Mouse (Mus musculus): ENCODE measurements around the gene T2. TPM values are rescaled to one million over a fixed set of nuclear protein-coding genes. Genes with fewer than 3 reads are reported as not detected.
"Not testable (repeated sequence)": the region's sequence is repeated elsewhere in the genome, so short reads cannot be mapped to it uniquely, and the experiment has no call there.

Gene T2
- polyA plus RNA-seq, 1 experiment from 2014 or later = 1.9 TPM

DNA sequence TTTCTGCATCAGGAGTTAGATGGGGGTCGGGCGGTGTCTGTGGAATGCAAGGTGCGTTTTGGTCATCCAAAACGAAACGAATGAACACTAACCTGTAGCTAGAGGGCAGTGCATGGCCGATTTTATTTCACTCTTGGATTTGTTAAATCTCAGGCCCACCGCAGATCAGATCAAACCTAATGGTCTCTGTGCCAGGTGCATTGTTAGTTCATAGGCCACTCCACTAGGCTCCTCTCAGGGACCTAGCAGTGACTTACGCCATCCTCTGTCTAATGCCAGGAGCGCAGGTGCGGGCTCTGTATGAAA lies 34.0 kb downstream of the T2 start:
- Histone ChIP-seq H3K4me2 (peak overlapping the region; percentile 46), H3K27me3 (peaks cover 55% of the 10 kb centered on the region), H3K9ac (no peak overlapping the region), H3K27ac (no peak overlapping the region), H3K36me3 (no peaks in the 10 kb centered on the region), H3K4me3 (peak overlapping the region; percentile 26), H3K4me1 (replicated peaks) (peaks cover 11% of the 10 kb centered on the region), H3K9me3 (replicated peaks) (no peaks in the 10 kb centered on the region)
- 6% methylated on average over 10 of the region's 10 CpGs for WGBS
- ATAC-seq (replicated peaks; ENCODE audit: insufficient number of reproducible peaks, insufficient read depth, low FRiP score, low read depth) = no peak

DNA sequence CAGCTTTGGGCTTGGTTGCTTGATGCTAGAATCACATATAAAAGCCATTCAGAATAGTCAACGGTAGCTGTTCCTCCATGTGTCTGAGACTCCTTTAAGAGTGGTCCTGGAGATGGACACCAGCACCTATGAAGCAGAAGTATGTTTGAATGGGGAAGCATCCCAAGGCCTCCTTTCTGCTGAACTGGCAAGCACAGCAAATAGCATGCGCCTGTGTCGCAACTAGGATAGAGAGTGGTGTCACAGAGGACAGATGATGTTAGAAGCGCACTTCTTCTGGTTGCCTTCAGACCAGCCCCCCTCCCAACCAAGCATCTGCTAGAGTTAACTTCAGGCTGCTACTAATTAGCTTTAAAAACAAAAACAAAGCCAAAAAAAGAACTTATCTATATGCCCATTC lies 34.7 kb downstream of the T2 start:
- H3K27me3 ChIP-seq = peaks cover 55% of the 10 kb centered on the region
- no peak for ATAC-seq (replicated peaks; ENCODE audit: insufficient number of reproducible peaks, insufficient read depth, low FRiP score, low read depth)
- no peak overlapping the region for H3K27ac ChIP-seq
- H3K4me1 ChIP-seq (replicated peaks) = peaks cover 11% of the 10 kb centered on the region
- 52% methylated on average over 4 of the region's 4 CpGs for WGBS
- no peak overlapping the region for H3K9ac ChIP-seq
- H3K4me2 ChIP-seq = no peak overlapping the region
- H3K36me3 ChIP-seq = no peaks in the 10 kb centered on the region
- no peak overlapping the region for H3K4me3 ChIP-seq
- no peaks in the 10 kb centered on the region for H3K9me3 ChIP-seq (replicated peaks)

GRCm38 (mm10) chr17:8396371-8396770 lies 40.6 kb downstream of the T2 start:
- Histone ChIP-seq H3K27ac (no peak overlapping the region), H3K27me3 (peaks cover 12% of the 10 kb centered on the region), H3K4me3 (no peak overlapping the region), H3K9me3 (replicated peaks) (no peaks in the 10 kb centered on the region), H3K9ac (no peak overlapping the region), H3K4me2 (no peak overlapping the region), H3K36me3 (no peaks in the 10 kb centered on the region), H3K4me1 (replicated peaks) (no peaks in the 10 kb centered on the region)
- 66% methylated on average over 4 of the region's 4 CpGs for WGBS
- no peak for ATAC-seq (replicated peaks; ENCODE audit: insufficient number of reproducible peaks, insufficient read depth, low FRiP score, low read depth)

DNA sequence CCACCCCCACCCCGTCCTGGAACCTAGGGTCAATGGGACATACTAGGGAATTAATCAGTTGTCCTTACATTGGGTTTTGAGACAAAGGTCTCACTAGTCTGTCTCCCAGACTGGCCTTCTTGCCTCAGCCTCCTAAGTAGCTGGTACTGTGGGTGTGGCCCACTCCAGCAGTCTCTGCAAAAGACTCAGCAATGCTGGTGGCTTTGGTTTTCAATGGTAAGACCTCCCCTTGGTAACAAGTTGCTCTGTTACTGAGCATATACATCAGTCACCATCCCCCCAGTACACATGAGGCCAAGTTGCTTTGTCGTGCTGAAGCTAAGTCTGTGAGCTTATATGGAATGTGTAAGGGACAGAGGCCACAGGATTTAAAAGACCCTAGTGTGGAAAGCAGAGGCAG lies 42.2 kb downstream of the T2 start:
- H3K27me3 ChIP-seq = no peaks in the 10 kb centered on the region
- 65% methylated on average over 2 of the region's 2 CpGs for WGBS
- no peak for ATAC-seq (replicated peaks; ENCODE audit: insufficient number of reproducible peaks, insufficient read depth, low FRiP score, low read depth)
- no peaks in the 10 kb centered on the region for H3K9me3 ChIP-seq (replicated peaks)
- no peak overlapping the region for H3K27ac ChIP-seq
- H3K36me3 ChIP-seq = no peaks in the 10 kb centered on the region
- no peak overlapping the region for H3K9ac ChIP-seq
- H3K4me1 ChIP-seq (replicated peaks) = no peaks in the 10 kb centered on the region
- no peak overlapping the region for H3K4me3 ChIP-seq
- no peak overlapping the region for H3K4me2 ChIP-seq

GRCm38 (mm10) chr17:8403932-8404331 lies 48.1 kb downstream of the T2 start:
- WGBS = 46% methylated on average over 8 of the region's 8 CpGs
- H3K27me3 ChIP-seq = not testable (repeated sequence)

DNA sequence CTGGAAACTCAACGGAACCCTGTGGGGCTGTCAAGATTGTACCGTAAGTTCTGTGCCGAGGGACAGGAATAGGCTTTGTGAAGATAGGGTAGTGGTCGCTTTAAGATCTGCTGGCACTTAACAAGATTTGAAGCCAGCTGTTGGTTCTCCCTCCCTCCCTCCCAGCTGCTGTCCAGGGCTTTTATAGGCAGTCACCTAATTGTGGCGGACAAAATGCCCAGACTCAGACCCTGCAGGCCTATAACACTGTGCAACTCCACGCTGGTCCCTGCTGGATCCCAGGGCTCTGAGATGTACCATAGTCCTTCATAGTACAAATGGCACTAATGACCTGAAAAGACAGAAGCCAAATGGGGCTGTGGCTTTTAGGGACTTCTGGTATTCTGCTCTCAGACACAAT lies 50.5 kb downstream of the T2 start:
- no peak for ATAC-seq (replicated peaks; ENCODE audit: insufficient number of reproducible peaks, insufficient read depth, low FRiP score, low read depth)
- WGBS = 41% methylated on average over 6 of the region's 6 CpGs
- H3K4me2 ChIP-seq = no peak overlapping the region

More at GRCm38 (mm10) chr17:8403932-8404331, 48.1 kb downstream of the T2 start:
- not testable (repeated sequence) for H3K9ac ChIP-seq; H3K9me3 ChIP-seq (replicated peaks); H3K4me3 ChIP-seq; H3K27ac ChIP-seq; H3K36me3 ChIP-seq; H3K4me1 ChIP-seq (replicated peaks); H3K4me2 ChIP-seq; ATAC-seq (replicated peaks; ENCODE audit: insufficient number of reproducible peaks, insufficient read depth, low FRiP score, low read depth)

GRCm38 (mm10) chr17:8408002-8408401 lies 52.2 kb downstream of the T2 start:
- WGBS = 66% methylated on average over 4 of the region's 4 CpGs
- not testable (repeated sequence) for H3K9ac ChIP-seq

More for the DNA sequence above, 50.5 kb downstream of the T2 start:
- no peaks in the 10 kb centered on the region for H3K9me3 ChIP-seq (replicated peaks)
- peaks cover 10% of the 10 kb centered on the region for H3K4me1 ChIP-seq (replicated peaks)
- no peaks in the 10 kb centered on the region for H3K36me3 ChIP-seq
- no peak overlapping the region for H3K9ac ChIP-seq
- 0 out of 2 replicates have a peak, but pooled peaks cover 3% of the 10 kb centered on the region for H3K27me3 ChIP-seq
- no peak overlapping the region for H3K4me3 ChIP-seq
- no peak overlapping the region for H3K27ac ChIP-seq

DNA sequence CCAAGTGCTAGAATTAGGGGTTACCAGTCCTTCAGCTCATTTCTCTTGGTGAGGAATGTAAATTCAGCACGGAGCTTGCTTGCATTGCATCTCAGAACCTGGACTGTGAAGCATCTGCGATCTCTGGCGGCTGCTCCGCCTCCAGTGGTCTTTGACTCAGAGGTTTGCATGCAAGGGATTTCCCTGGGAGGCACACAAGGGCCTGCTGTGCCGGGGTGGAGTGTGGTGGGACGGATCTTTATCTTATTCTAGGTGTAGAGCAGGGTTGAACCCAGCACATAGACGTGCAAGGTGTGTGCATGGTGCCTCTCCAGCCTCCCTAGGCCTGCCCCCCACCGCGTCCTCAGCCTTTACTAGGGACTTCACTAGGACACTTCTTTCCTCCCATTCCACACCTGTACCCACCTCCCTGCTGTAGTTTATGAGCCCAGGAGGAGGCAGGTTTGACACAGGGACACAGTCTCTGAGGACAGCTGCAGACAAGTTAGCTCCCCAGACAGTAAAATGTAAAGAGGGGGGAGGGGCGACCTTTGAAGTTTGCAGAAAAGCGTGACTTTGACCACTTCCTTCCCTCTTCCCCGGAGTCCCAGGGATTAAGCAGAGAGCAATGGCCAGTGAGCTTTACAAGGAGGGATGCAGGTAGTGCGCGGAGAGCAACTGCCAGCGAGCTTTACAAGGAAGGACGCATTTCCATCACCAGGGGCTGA lies 53.0 kb downstream of the T2 start:
- H3K4me2 ChIP-seq = no peak overlapping the region
- WGBS = 10% methylated on average over 16 of the region's 16 CpGs

More at GRCm38 (mm10) chr17:8408002-8408401, 52.2 kb downstream of the T2 start:
- H3K4me2 ChIP-seq; H3K27ac ChIP-seq; H3K4me3 ChIP-seq; H3K4me1 ChIP-seq (replicated peaks); ATAC-seq (replicated peaks; ENCODE audit: insufficient number of reproducible peaks, insufficient read depth, low FRiP score, low read depth); H3K36me3 ChIP-seq; H3K9me3 ChIP-seq (replicated peaks); H3K27me3 ChIP-seq: not testable (repeated sequence)

GRCm38 (mm10) chr17:8410330-8410729 lies 54.5 kb downstream of the T2 start:
- H3K9ac ChIP-seq = no peak overlapping the region
- H3K27ac ChIP-seq = no peak overlapping the region
- peaks cover 11% of the 10 kb centered on the region for H3K4me1 ChIP-seq (replicated peaks)
- no peaks in the 10 kb centered on the region for H3K36me3 ChIP-seq
- no peak for ATAC-seq (replicated peaks; ENCODE audit: insufficient number of reproducible peaks, insufficient read depth, low FRiP score, low read depth)
- no peak overlapping the region for H3K4me3 ChIP-seq
- H3K27me3 ChIP-seq = 0 out of 2 replicates have a peak, but pooled peaks cover 3% of the 10 kb centered on the region
- H3K9me3 ChIP-seq (replicated peaks) = no peaks in the 10 kb centered on the region
- no peak overlapping the region for H3K4me2 ChIP-seq
- WGBS = 76% methylated on average over 2 of the region's 2 CpGs

More for the DNA sequence above, 53.0 kb downstream of the T2 start:
- no peaks in the 10 kb centered on the region for H3K36me3 ChIP-seq
- no peak for ATAC-seq (replicated peaks; ENCODE audit: insufficient number of reproducible peaks, insufficient read depth, low FRiP score, low read depth)
- H3K9ac ChIP-seq = no peak overlapping the region
- H3K27ac ChIP-seq = no peak overlapping the region
- no peaks in the 10 kb centered on the region for H3K9me3 ChIP-seq (replicated peaks)
- H3K4me1 ChIP-seq (replicated peaks) = peaks cover 10% of the 10 kb centered on the region
- H3K4me3 ChIP-seq = no peak overlapping the region
- 0 out of 2 replicates have a peak, but pooled peaks cover 3% of the 10 kb centered on the region for H3K27me3 ChIP-seq

DNA sequence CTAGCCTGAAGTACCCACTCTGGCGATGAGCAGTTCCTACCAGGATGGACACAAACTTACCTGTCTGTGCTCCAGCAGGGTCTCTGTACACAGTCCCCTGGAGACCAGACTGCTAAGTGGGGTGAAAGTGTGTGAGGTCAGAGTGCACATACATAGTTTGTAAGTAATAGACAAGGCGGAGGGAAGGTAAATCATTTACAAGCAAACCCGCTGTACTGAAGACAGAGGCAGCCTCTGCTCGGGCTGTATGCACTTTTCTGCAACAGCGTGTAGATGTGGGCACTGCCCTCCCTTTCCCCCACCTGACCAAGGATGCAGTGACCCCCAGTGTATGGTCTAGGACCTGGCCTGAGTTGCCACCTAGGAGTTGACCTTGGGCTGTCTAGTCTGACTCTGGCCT lies 57.9 kb downstream of the T2 start:
- Histone ChIP-seq H3K9me3 (replicated peaks) (no peaks in the 10 kb centered on the region), H3K4me3 (no peak overlapping the region), H3K9ac (no peak overlapping the region), H3K4me2 (no peak overlapping the region), H3K27me3 (0 out of 2 replicates have a peak, but pooled peaks cover 1% of the 10 kb centered on the region), H3K27ac (no peak overlapping the region), H3K4me1 (replicated peaks) (peaks cover 20% of the 10 kb centered on the region), H3K36me3 (no peaks in the 10 kb centered on the region)
- WGBS = 79% methylated on average over 5 of the region's 5 CpGs
- no peak for ATAC-seq (replicated peaks; ENCODE audit: insufficient number of reproducible peaks, insufficient read depth, low FRiP score, low read depth)

DNA sequence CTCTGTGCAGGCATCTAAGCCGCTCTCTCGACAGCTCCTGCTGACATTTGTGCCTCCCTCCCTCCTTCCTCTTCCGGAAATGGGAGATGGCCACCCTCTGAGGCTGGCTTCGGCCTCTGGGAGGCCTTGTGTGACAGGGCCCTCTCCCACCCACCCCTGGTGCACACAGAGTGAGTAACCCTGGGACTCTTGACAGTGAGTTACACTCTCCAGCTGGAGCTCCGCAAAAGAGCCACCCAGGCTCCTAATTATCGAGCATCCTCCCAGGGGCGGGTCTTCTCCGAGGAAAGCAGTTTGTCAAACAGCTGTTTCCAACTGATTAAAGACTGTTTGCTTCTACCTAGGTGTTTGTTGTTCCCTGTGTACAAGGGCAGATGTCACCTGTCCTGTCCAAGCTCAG lies 59.7 kb downstream of the T2 start:
- WGBS = 19% methylated on average over 8 of the region's 8 CpGs

DNA sequence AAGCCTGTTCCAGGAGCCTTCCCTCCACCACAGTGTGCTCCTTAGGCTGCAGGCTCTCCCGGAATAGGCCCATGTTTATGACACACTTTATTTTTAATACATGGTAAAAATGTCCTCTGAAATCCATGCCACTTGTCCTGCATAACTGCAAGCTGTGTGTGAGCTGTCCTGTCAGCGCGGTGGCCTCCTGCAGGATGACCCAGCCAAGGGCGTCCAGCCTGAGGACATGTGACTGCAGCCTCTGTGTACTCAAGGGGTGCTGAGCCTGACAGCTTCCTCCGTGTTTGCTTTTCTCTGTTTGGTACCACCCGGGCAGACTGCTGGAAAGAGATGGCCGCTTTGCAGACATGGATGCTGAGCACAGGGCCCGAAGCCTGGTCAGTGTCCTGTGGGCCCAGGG lies 61.1 kb downstream of the T2 start:
- WGBS = 43% methylated on average over 8 of the region's 8 CpGs
- Histone ChIP-seq H3K4me2 (peak overlapping the region; percentile 21; the same call in 1 of the 2 replicates), H3K9me3 (replicated peaks) (no peaks in the 10 kb centered on the region), H3K4me3 (no peak overlapping the region), H3K36me3 (no peaks in the 10 kb centered on the region), H3K27me3 (no peaks in the 10 kb centered on the region), H3K9ac (no peak overlapping the region), H3K27ac (peak overlapping the region; percentile 85), H3K4me1 (replicated peaks) (peaks cover 14% of the 10 kb centered on the region)
- ATAC-seq (replicated peaks; ENCODE audit: insufficient number of reproducible peaks, insufficient read depth, low FRiP score, low read depth) = peak; percentile 90

More for the DNA sequence above, 59.7 kb downstream of the T2 start:
- Histone ChIP-seq H3K4me1 (replicated peaks) (peaks cover 14% of the 10 kb centered on the region), H3K27ac (peak overlapping the region; percentile 85), H3K4me2 (no peak overlapping the region), H3K4me3 (no peak overlapping the region), H3K9ac (no peak overlapping the region), H3K27me3 (no peaks in the 10 kb centered on the region), H3K9me3 (replicated peaks) (no peaks in the 10 kb centered on the region), H3K36me3 (no peaks in the 10 kb centered on the region)
- ATAC-seq (replicated peaks; ENCODE audit: insufficient number of reproducible peaks, insufficient read depth, low FRiP score, low read depth) = no peak
